Mouse (Mus musculus) heart, embryonic 13.5 days (tissue): Measurements from ENCODE around the gene Itga5. TPM values are rescaled to one million over a fixed set of nuclear protein-coding genes. Genes with fewer than 3 reads are reported as not detected.

Experiments
- ATAC-seq: fragments of 200-750 bp; cut with Nextera tagmentation; 2 replicates; pipeline ENCODE4 v1.8.0; 2017; ENCODE audit warnings: moderate TSS enrichment; ENCODE audit not compliant: insufficient number of reproducible peaks, low FRiP score, low TSS enrichment; ENCODE audit errors: extremely low read depth
- H3K27ac ChIP-seq: fragments of 300-500 bp; sonication (generic); replicated peaks from 2 replicates; pipeline ENCODE4 v1.5.1; 2015; ENCODE audit warnings: moderate library complexity, mild to moderate bottlenecking, inconsistent platforms
- H3K27me3 ChIP-seq: fragments of 300-500 bp; sonication (generic); replicated peaks from 2 replicates; pipeline ENCODE4 v1.6.1; 2015; ENCODE audit warnings: mild to moderate bottlenecking, inconsistent platforms
- H3K36me3 ChIP-seq: fragments of 300-500 bp; sonication (generic); 2 replicates; pipeline ENCODE4 v1.6.1; 2015; ENCODE audit warnings: mild to moderate bottlenecking, inconsistent platforms
- H3K4me1 ChIP-seq: fragments of 300-500 bp; sonication (generic); 2 replicates; pipeline ENCODE4 v1.6.1; 2015; ENCODE audit warnings: inconsistent platforms
- H3K4me2 ChIP-seq: fragments of 300-500 bp; sonication (generic); 2 replicates; pipeline ENCODE4 v1.6.1; 2015; ENCODE audit warnings: inconsistent platforms, mild to moderate bottlenecking, moderate library complexity
- H3K4me3 ChIP-seq: fragments of 300-500 bp; sonication (generic); 2 replicates; pipeline ENCODE4 v1.5.1; 2015; ENCODE audit warnings: moderate library complexity, mild to moderate bottlenecking, inconsistent platforms
- H3K9ac ChIP-seq: fragments of 300-500 bp; sonication (generic); 2 replicates; pipeline ENCODE4 v1.6.1; 2015; ENCODE audit warnings: inconsistent platforms, mild to moderate bottlenecking, moderate library complexity
- H3K9me3 ChIP-seq: fragments of 300-500 bp; sonication (generic); 2 replicates; pipeline ENCODE4 v1.6.1; 2016; ENCODE audit warnings: inconsistent platforms
- WGBS: fragments of 180-500 bp; shearing (Covaris S2); methylation state at CpG from one replicate; pipeline ENCODE4 v1.1.7; 2015; ENCODE audit warnings: mixed read lengths; 5-methylcytosine and 5-hydroxymethylcytosine counted together
- microRNA-seq: library from miRNA; unstranded; fragments of <30 nt; microRNA quantifications from one replicate; pipeline ENCODE4, GENCODE M21; 2016
- polyA plus RNA-seq: library from polyadenylated mRNA; unstranded; fragments of >200 nt; fragmentation: Nextera tagmentation; extraction: Ambion mirVana; gene quantifications from 2 replicates; pipeline ENCODE4 v1.2.1, GENCODE M21; 2015

Gene Itga5
- polyA plus RNA-seq, 1 experiment from 2014 or later: 76.4 TPM

GRCm38 (mm10) chr15:103299644-103300043 is 66.9 kb downstream of the Itga5 start:
- no peaks in the 10 kb centered on the region for H3K27me3 ChIP-seq
- peak overlapping the region; percentile 39 for H3K4me3 ChIP-seq

DNA sequence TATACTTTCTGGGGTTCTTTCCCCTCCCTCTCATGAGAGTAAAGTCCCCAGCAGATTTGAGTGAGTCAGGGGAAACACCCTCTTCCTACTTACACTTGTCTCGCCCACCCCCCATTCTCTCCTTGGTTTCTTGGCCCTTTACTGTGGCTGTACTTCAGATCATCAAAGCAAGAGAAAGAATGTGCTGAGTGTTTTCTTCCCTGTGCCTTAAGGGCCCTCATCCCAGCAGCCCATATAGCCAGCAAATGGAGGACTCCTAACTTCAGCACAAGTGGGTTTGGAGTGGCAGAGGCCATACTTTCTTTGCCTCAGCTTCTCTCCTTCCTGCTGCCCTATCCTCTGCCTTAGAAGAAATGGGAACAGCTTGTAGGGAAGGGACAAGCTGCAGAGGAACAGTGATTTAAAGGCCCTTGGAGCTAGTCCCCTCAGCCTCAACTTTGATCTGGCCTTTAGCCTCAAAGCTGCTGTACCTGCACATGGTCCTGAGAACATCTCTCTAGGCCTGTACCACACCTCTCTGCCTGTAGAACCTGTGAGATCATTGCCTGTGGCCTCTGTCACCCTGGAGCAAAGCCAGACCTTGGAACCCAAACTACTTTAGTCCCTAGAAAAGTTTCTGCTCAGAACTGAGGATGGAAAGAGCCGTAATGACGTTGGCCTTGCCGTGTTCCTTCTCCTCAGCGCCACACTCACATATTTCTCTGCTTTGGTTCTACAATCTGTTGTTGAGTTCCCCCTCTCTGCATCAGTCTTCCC is 67.5 kb downstream of the Itga5 start:
- 67% methylated on average over 5 of the region's 5 CpGs for WGBS
- H3K4me3 ChIP-seq: no peak overlapping the region
- peaks cover 50% of the 10 kb centered on the region for H3K36me3 ChIP-seq
- H3K4me1 ChIP-seq: peaks cover 57% of the 10 kb centered on the region
- no peaks in the 10 kb centered on the region for H3K9me3 ChIP-seq
- H3K27ac ChIP-seq: peak overlapping the region; percentile 81
- no peak for ATAC-seq
- no peak overlapping the region for H3K4me2 ChIP-seq
- no peaks in the 10 kb centered on the region for H3K27me3 ChIP-seq
- H3K9ac ChIP-seq: peak overlapping the region; percentile 71; the same call in 1 of the 2 replicates

More at GRCm38 (mm10) chr15:103299644-103300043, 66.9 kb downstream of the Itga5 start:
- Histone ChIP-seq H3K4me1 (peaks cover 63% of the 10 kb centered on the region), H3K36me3 (peaks cover 48% of the 10 kb centered on the region), H3K4me2 (peak overlapping the region; percentile 66), H3K9me3 (no peaks in the 10 kb centered on the region), H3K9ac (peak overlapping the region; percentile 71), H3K27ac (peak overlapping the region; percentile 81)
- 58% methylated on average over 8 of the region's 8 CpGs for WGBS
- no peak for ATAC-seq

DNA sequence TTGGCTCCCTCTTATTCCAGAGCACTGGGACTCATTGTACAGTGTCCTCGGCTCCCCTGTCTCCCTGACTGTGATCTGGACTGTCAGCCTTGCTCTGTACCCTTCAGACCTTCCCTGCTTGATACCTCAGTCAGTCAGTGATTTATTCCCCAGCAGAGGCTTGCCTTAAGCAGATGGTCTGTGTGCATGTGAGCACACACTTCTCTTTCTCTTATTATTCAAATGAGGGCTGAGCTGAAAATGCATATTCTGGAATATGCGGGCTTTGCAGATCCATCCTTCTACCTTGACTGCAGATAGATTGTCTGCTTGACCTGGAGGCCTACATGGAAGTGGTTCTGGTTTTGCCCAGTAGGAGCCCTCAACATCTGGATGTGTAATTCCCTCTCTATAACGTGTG is 68.5 kb downstream of the Itga5 start:
- Histone ChIP-seq H3K9me3 (no peaks in the 10 kb centered on the region), H3K9ac (no peak overlapping the region), H3K27ac (no peak overlapping the region), H3K4me1 (peaks cover 47% of the 10 kb centered on the region), H3K4me3 (no peak overlapping the region), H3K36me3 (peaks cover 60% of the 10 kb centered on the region), H3K4me2 (no peak overlapping the region), H3K27me3 (no peaks in the 10 kb centered on the region)
- 84% methylated on average over 3 of the region's 3 CpGs for WGBS
- ATAC-seq: no peak

- no peak overlapping the region for H3K4me2 ChIP-seq
- H3K9ac ChIP-seq: no peak overlapping the region
- 80% methylated on average over 6 of the region's 6 CpGs for WGBS
- H3K4me3 ChIP-seq: no peak overlapping the region
- no peaks in the 10 kb centered on the region for H3K27me3 ChIP-seq
- H3K9me3 ChIP-seq: 0 out of 2 replicates have a peak, but pooled peaks cover under 1% of the 10 kb centered on the region
- ATAC-seq: no peak
- H3K36me3 ChIP-seq: peaks cover 68% of the 10 kb centered on the region
- H3K4me1 ChIP-seq: peaks cover 39% of the 10 kb centered on the region
- no peak overlapping the region for H3K27ac ChIP-seq
Measured at GRCm38 (mm10) chr15:103297313-103297712, 69.2 kb downstream of the Itga5 start.

DNA sequence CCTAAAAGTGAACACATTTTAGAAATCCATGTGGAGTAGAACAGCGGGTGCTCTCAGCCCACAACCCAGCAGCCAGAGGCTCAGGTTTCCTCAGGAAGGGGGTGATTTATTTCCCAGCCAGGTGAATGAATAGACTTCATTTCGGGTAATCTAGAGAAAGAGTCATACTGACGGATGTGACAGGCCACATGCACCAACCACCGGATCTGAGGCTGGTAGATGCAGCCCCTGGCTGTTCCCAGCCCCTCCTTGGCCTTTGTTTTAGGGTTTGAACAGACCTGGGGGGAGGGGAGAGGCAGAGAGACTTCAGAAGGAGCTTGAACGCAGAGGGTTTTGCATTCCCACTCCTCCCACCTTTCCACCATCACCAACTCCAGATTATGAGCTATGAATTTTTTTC is 70.7 kb downstream of the Itga5 start:
- WGBS: 37% methylated on average over 5 of the region's 5 CpGs
- no peak for ATAC-seq
- 0 out of 2 replicates have a peak, but pooled peaks cover 3% of the 10 kb centered on the region for H3K9me3 ChIP-seq
- no peak overlapping the region for H3K4me2 ChIP-seq
- no peak overlapping the region for H3K9ac ChIP-seq
- H3K36me3 ChIP-seq: peaks cover 82% of the 10 kb centered on the region
- H3K4me1 ChIP-seq: peaks cover 25% of the 10 kb centered on the region
- 0 out of 2 replicates have a peak overlapping the region, but pooled peaks have one; percentile 28 for H3K27ac ChIP-seq
- no peaks in the 10 kb centered on the region for H3K27me3 ChIP-seq
- no peak overlapping the region for H3K4me3 ChIP-seq

DNA sequence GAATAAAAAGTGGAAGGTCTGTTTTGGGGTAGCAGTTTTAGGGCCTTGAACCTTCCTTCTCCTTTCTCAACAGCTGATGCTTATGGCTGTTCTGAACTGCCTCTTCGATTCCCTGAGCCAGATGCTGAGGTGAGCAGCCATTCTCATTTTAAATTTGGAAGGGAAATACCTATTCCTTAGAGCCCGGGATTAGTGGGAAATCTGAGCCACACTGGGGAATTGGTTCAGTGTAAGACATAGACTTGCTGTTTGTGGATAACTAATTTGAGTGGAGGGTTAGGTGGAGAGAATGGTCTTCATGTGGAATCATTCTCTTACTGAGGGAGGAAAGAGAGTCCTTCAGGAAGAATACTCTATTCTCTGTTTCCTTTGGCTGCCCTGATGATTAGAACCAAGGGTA is 71.9 kb downstream of the Itga5 start:
- no peak overlapping the region for H3K4me2 ChIP-seq
- 80% methylated on average over 2 of the region's 2 CpGs for WGBS
- no peak for ATAC-seq
- 0 out of 2 replicates have a peak, but pooled peaks cover 3% of the 10 kb centered on the region for H3K9me3 ChIP-seq
- H3K4me3 ChIP-seq: no peak overlapping the region
- H3K27ac ChIP-seq: no peak overlapping the region
- no peaks in the 10 kb centered on the region for H3K27me3 ChIP-seq
- H3K36me3 ChIP-seq: peaks cover 92% of the 10 kb centered on the region
- peaks cover 18% of the 10 kb centered on the region for H3K4me1 ChIP-seq
- H3K9ac ChIP-seq: no peak overlapping the region

Small RNA genes lying within 50 kb of the gene (microRNA-seq; reads per million reads assigned to microRNA genes)
- gene Mir6963: 2.9 reads per million, percentile 9 among the genes with 10 or more reads in this experiment

Other genes with a start within 250 kb of the Itga5 start
- 15.8 and 16.2 TPM in 2 replicates for gene Smug1, start 199.7 kb downstream of the Itga5 start, polyA plus RNA-seq
- gene Cbx5, start 126.9 kb downstream of the Itga5 start, polyA plus RNA-seq: 91.9 and 97.2 TPM in 2 replicates
- gene Hnrnpa1, start 126.3 kb downstream of the Itga5 start, polyA plus RNA-seq: 500 and 519 TPM in 2 replicates
- gene Nfe2, start 108.4 kb downstream of the Itga5 start, polyA plus RNA-seq: 7.2 and 8.2 TPM in 2 replicates
- 163 and 178 TPM in 2 replicates for gene Copz1, start 94.0 kb downstream of the Itga5 start, polyA plus RNA-seq
- gene Gpr84, start 56.2 kb downstream of the Itga5 start, polyA plus RNA-seq: 0.28 and 0.36 TPM in 2 replicates
- 8.3 and 8.9 TPM in 2 replicates for gene Zfp385a, start 26.7 kb downstream of the Itga5 start, polyA plus RNA-seq
- 41.5 and 52.4 TPM in 2 replicates for gene Gtsf1, start 63.7 kb upstream of the Itga5 start, polyA plus RNA-seq
- not detected in 2 replicates for gene Gtsf2, start 81.7 kb upstream of the Itga5 start, polyA plus RNA-seq
- gene Nckap1l, start 87.0 kb upstream of the Itga5 start, polyA plus RNA-seq: 1.9 and 2.0 TPM in 2 replicates
- gene Pde1b, start 136.3 kb upstream of the Itga5 start, polyA plus RNA-seq: 2.7 and 4.2 TPM in 2 replicates
- gene Ppp1r1a, start 171.2 kb upstream of the Itga5 start, polyA plus RNA-seq: 77.8 and 86.8 TPM in 2 replicates
- not detected in 2 replicates for gene Glycam1, start 198.3 kb upstream of the Itga5 start, polyA plus RNA-seq